Mouse (Mus musculus) heart, embryonic 10.5 days (tissue): ENCODE measurements around the gene Gm45837. TPM values are rescaled to one million over a fixed set of nuclear protein-coding genes. Genes with fewer than 3 reads are reported as not detected.

Experiments
- DNase-seq: peaks from one replicate; pipeline ENCODE4 v3.0.0-alpha.2; 2017; ENCODE audit warnings: low spot score
- H3K27ac ChIP-seq: fragments of 300-500 bp; sonication (generic); 2 replicates; pipeline ENCODE4 v1.5.1; 2016; ENCODE audit warnings: mild to moderate bottlenecking
- H3K27me3 ChIP-seq: fragments of 300-500 bp; sonication (generic); 2 replicates; pipeline ENCODE4 v1.6.1; 2016; ENCODE audit warnings: mild to moderate bottlenecking; ENCODE audit not compliant: poor library complexity, insufficient read depth, severe bottlenecking
- H3K36me3 ChIP-seq: fragments of 300-500 bp; sonication (generic); 2 replicates; pipeline ENCODE4 v1.6.1; 2016; ENCODE audit warnings: mild to moderate bottlenecking, moderate library complexity
- H3K4me1 ChIP-seq: fragments of 300-500 bp; sonication (generic); 2 replicates; pipeline ENCODE4 v1.6.1; 2016; ENCODE audit warnings: mild to moderate bottlenecking
- H3K4me3 ChIP-seq: fragments of 300-500 bp; sonication (generic); 2 replicates; pipeline ENCODE4 v1.5.1; 2016; ENCODE audit warnings: mild to moderate bottlenecking, moderate library complexity
- H3K9me3 ChIP-seq: fragments of 300-500 bp; sonication (generic); 2 replicates; pipeline ENCODE4 v1.6.1; 2016; ENCODE audit warnings: mild to moderate bottlenecking, moderate library complexity
- WGBS: fragments of 180-500 bp; shearing (Covaris S2); methylation state at CpG from one replicate; pipeline ENCODE4 v1.1.7; 2016; 5-methylcytosine and 5-hydroxymethylcytosine counted together
- polyA plus RNA-seq: library from polyadenylated mRNA; unstranded; fragments of >200 nt; fragmentation: Nextera tagmentation; extraction: Ambion mirVana; gene quantifications from 2 replicates; pipeline ENCODE4 v1.2.1, GENCODE M21; 2016

The Gm45837 gene
- polyA plus RNA-seq, 1 experiment from 2014 or later, result not detected

- no peak overlapping the region for H3K27ac ChIP-seq
- peaks cover 74% of the 10 kb centered on the region for H3K27me3 ChIP-seq
- H3K4me1 ChIP-seq, result peaks cover 10% of the 10 kb centered on the region; the same call in 1 of the 2 replicates
- H3K4me3 ChIP-seq, result no peak overlapping the region
- DNase-seq, result no peak
- no peaks in the 10 kb centered on the region for H3K36me3 ChIP-seq
- 39% methylated on average over 3 of the region's 3 CpGs for WGBS
- H3K9me3 ChIP-seq, result no peaks in the 10 kb centered on the region
Measured at GRCm38 (mm10) chr7:101422069-101422468, 11.4 kb downstream of the Gm45837 start.

DNA sequence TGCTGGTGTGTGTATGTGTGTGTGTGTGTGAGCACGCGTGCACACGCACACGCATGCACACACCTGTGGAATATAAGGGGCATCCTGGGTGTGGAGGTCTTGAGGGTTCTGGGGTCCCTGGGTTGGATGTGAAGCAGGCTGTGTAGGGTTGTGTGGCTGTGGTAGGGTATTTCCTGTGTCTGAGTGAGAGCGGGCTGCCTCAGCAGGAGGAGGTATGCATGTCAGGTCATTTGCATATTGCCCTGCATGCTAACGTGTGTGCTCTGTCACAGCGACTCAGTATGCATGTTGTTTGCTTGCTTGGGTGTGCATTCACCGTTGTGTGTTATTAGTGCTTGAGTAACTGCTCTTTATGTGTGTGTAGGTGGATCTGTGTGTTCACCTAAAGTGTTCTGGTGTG lies 12.0 kb downstream of the Gm45837 start:
- Histone ChIP-seq H3K36me3 (no peaks in the 10 kb centered on the region), H3K4me3 (no peak overlapping the region), H3K27ac (no peak overlapping the region), H3K4me1 (peaks cover 10% of the 10 kb centered on the region; the same call in 1 of the 2 replicates), H3K27me3 (peaks cover 69% of the 10 kb centered on the region), H3K9me3 (no peaks in the 10 kb centered on the region)
- 79% methylated on average over 8 of the region's 8 CpGs for WGBS
- no peak for DNase-seq

DNA sequence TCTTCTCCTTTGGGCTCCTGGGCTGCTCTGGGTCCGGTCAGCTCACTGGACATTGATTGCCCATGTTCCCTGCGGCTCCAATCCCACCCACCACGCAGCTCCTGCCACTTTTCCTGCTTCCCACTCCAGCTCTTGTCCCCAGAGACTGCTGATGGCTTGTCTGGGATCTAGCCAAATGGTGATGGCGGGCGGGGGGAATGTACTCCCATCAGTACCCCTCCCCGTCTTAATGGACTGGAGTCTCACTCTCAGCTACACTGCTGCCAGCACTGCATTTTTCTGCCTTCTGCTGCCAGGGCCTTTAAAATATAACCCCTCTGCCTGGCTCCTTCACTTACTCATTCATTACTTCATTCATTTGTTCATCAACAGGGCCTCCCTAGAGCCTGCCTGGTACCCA lies 13.3 kb downstream of the Gm45837 start:
- no peak for DNase-seq
- Histone ChIP-seq H3K9me3 (no peaks in the 10 kb centered on the region), H3K4me1 (peaks cover 11% of the 10 kb centered on the region; the same call in 1 of the 2 replicates), H3K27ac (no peak overlapping the region), H3K36me3 (no peaks in the 10 kb centered on the region), H3K4me3 (no peak overlapping the region), H3K27me3 (peaks cover 55% of the 10 kb centered on the region)
- 67% methylated on average over 6 of the region's 6 CpGs for WGBS

DNA sequence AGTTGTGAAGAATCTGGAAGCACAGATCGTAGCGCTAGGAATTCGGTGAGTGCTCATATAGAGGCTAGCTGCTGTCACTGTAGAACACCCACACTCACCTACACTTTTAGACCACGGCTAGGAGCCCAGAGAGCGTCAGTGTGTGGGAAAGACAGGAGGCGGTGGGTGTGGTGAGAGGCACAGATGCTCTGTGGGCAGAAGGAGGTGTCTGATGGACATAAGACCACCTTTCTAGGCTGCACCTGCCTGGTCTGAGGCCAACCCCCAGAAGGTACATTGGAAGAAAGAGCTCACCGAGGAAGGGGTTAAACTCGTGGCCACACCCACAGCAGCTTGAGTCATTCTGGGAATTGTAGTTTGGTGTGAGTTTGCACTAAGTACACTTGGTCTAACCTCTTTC lies 16.0 kb downstream of the Gm45837 start:
- Histone ChIP-seq H3K27me3 (peaks cover 47% of the 10 kb centered on the region), H3K36me3 (no peaks in the 10 kb centered on the region), H3K4me1 (peaks cover 14% of the 10 kb centered on the region; the same call in 1 of the 2 replicates), H3K27ac (no peak overlapping the region), H3K9me3 (no peaks in the 10 kb centered on the region), H3K4me3 (no peak overlapping the region)
- DNase-seq, result no peak
- whole genome bisulfite sequencing, result 69% methylated on average over 8 of the region's 8 CpGs

DNA sequence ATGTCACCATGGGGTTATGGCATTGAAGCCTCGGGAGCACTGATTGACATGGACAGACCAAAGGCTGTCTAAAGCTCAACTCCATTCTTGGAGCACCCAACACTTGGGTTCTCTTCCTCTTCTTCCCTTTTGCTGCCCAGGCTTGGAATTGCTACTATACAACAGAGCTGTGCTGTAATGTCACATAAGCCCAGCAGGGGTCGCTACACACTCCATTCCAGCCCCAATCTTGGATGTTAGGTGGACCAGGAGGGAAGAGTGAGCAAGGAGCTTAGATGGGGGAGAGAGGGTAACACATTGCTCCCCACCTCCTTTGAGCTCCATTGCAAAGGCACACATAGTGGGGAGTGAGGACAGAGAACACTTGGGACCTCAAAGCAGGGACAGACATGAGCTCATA lies 17.1 kb downstream of the Gm45837 start:
- no peak overlapping the region for H3K27ac ChIP-seq
- peaks cover 50% of the 10 kb centered on the region for H3K27me3 ChIP-seq
- H3K36me3 ChIP-seq, result no peaks in the 10 kb centered on the region
- DNase-seq, result no peak
- H3K4me1 ChIP-seq, result 0 out of 2 replicates have a peak, but pooled peaks cover 10% of the 10 kb centered on the region
- no peak overlapping the region for H3K4me3 ChIP-seq
- no peaks in the 10 kb centered on the region for H3K9me3 ChIP-seq
- WGBS, result 9% methylated on average over 2 of the region's 2 CpGs

DNA sequence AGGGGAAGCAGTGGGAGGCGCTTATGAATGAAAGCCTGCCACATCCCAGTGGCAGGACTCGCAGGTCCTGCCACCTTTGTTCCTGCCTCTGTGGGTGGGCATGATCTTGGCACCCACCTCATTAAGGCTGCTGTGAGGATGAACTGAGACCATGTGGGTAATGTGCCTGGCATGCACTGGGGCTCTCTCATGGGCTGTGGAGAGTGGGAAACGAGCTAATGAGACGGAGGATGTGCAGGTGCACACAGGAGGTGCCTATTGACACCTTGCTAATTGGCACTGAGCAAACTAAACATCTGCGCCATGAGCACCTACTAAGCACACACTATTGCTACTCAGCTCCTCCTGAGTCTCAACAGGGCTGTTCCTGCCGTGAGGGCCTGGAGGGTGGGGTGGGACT lies 24.4 kb downstream of the Gm45837 start:
- H3K4me3 ChIP-seq, result no peak overlapping the region
- no peaks in the 10 kb centered on the region for H3K9me3 ChIP-seq
- DNase-seq, result no peak
- H3K4me1 ChIP-seq, result 0 out of 2 replicates have a peak, but pooled peaks cover 7% of the 10 kb centered on the region
- H3K36me3 ChIP-seq, result no peaks in the 10 kb centered on the region
- H3K27me3 ChIP-seq, result peaks cover 19% of the 10 kb centered on the region
- WGBS, result 59% methylated on average over 6 of the region's 6 CpGs
- H3K27ac ChIP-seq, result no peak overlapping the region

DNA sequence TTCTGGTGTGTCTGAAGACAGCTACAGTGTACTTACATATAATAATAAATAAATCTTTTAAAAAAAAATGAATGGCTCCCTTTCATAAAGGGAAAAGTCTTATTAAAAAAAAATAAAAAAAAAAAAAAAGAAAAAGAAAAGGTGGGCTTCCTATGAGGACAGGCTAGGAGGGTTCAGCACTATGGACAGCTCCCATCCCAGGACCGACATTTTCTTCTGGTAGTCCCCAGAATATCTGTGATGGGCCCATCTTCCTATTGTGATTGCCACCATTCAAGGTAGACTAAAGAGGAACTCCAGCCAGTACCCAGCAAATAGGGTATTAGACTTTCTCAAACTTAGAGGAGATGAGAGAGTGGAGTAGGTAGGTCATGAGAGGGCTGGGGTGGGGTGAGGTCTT lies 27.2 kb downstream of the Gm45837 start:
- peaks cover 19% of the 10 kb centered on the region for H3K27me3 ChIP-seq
- DNase-seq, result no peak
- no peaks in the 10 kb centered on the region for H3K36me3 ChIP-seq
- no peak overlapping the region for H3K27ac ChIP-seq
- H3K4me1 ChIP-seq, result 0 out of 2 replicates have a peak, but pooled peaks cover 10% of the 10 kb centered on the region
- no peak overlapping the region for H3K4me3 ChIP-seq
- WGBS, result 4% methylated on average over 1 of the region's 1 CpGs
- no peaks in the 10 kb centered on the region for H3K9me3 ChIP-seq

DNA sequence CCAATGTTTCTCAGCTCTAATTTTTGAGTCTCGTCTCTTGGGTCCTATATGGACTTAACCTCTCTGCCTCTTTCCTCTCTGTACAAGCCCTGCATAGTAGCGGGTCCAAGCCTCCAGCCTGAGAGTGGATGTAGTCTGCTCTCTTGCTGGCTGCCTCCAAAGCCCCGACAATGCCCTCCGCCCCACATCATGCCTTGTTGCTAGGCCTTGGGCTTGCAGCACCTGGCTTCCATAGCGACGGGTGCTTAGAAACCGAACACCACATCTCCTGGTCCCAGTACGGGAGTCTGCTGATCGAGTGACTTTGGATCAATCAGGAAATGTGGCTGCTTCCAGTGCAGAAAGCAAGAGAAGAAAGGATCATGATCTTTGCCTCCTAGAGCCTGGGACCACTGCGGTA lies 32.4 kb downstream of the Gm45837 start:
- WGBS, result 71% methylated on average over 10 of the region's 10 CpGs
- 0 out of 2 replicates have a peak, but pooled peaks cover 3% of the 10 kb centered on the region for H3K4me1 ChIP-seq
- DNase-seq, result no peak
- no peaks in the 10 kb centered on the region for H3K9me3 ChIP-seq
- no peak overlapping the region for H3K4me3 ChIP-seq
- H3K36me3 ChIP-seq, result no peaks in the 10 kb centered on the region
- H3K27ac ChIP-seq, result no peak overlapping the region
- peaks cover 48% of the 10 kb centered on the region for H3K27me3 ChIP-seq

- Histone ChIP-seq H3K9me3 (no peaks in the 10 kb centered on the region), H3K27me3 (peaks cover 48% of the 10 kb centered on the region), H3K27ac (no peak overlapping the region), H3K4me3 (no peak overlapping the region), H3K4me1 (0 out of 2 replicates have a peak, but pooled peaks cover 3% of the 10 kb centered on the region), H3K36me3 (no peaks in the 10 kb centered on the region)
- WGBS, result 75% methylated on average over 4 of the region's 4 CpGs
- no peak for DNase-seq
Measured at GRCm38 (mm10) chr7:101444211-101444610, 33.5 kb downstream of the Gm45837 start.

DNA sequence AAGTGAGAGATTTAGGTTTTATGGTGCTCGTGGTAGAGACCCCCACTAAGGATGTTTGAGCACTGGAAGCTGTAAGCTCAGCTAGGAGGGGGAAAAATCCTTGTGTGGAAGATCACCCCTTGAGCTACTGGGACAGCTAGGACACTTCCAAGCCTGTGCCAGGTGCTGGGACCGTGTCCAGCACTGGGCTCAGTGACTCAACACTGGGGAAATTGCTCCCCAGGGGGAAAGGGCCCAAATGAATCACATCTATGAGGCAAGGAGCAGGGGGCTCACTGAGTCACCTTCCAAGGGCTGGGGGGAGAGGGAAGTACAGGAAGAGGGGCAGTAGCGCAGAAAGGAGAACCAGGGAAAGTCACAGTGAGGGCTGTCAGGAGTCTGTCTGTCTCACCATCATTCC lies 39.2 kb downstream of the Gm45837 start:
- 41% methylated on average over 3 of the region's 3 CpGs for WGBS
- peaks cover 11% of the 10 kb centered on the region for H3K4me1 ChIP-seq
- no peak overlapping the region for H3K4me3 ChIP-seq
- peaks cover 56% of the 10 kb centered on the region for H3K27me3 ChIP-seq
- H3K27ac ChIP-seq, result no peak overlapping the region
- DNase-seq, result no peak
- H3K36me3 ChIP-seq, result no peaks in the 10 kb centered on the region
- H3K9me3 ChIP-seq, result no peaks in the 10 kb centered on the region

DNA sequence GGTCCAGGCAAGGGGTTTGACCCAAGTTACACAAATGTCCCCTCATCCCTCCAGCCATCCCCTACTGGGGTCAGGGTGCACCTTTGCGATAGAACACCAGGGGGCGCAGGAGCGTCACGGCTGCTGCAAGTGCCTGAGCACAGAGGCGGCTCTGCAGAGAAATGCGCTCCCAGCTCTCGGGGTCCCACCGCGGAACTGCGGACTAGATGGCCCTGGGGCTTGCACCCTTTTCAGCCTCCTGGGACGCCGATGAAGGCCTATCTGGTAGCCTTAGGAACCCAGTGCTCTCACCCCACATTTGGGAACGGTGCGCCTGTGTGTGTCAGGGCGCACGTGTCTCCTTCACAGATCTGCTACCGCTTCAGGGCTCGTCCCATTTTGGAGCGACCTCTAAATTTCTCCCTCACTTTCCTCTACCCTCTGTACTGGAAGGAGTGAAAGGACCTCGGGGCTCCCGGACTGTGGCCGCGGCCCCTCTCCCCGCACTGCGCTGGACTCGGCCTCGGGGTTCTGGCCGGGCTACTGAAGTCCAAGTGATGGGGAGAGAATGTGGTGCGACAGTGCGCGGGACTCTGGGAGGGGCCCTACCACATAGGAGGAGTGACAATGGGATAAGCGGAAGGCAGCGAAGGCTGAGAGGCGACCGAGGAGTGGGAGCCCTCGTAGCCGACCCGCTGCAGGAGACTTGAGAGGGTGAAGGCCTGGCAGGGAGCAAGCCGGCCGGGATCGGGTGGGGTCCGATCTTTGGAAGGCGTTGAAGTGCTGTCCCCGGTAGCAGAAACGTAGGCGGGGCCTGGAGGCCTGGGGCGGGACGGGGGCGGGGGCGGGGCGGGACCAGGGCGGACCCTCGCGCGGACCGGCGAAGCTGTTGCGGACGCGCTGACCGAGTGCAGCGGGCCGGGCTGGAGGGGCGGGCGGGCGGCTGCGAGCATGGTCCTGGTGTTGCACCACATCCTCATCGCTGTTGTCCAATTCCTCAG lies 40.0 kb downstream of the Gm45837 start:
- Histone ChIP-seq H3K9me3 (no peaks in the 10 kb centered on the region), H3K4me3 (peak overlapping the region; percentile 69), H3K27ac (peak overlapping the region; percentile 13; the same call in 1 of the 2 replicates), H3K27me3 (peaks cover 55% of the 10 kb centered on the region), H3K36me3 (no peaks in the 10 kb centered on the region), H3K4me1 (peaks cover 11% of the 10 kb centered on the region)
- peak; percentile 94 for DNase-seq
- WGBS, result under 1% methylated on average over 64 of the region's 68 CpGs

GRCm38 (mm10) chr7:101452669-101453068 lies 42.0 kb downstream of the Gm45837 start:
- H3K27ac ChIP-seq, result no peak overlapping the region
- no peaks in the 10 kb centered on the region for H3K36me3 ChIP-seq
- H3K27me3 ChIP-seq, result peaks cover 68% of the 10 kb centered on the region
- peaks cover 14% of the 10 kb centered on the region for H3K4me1 ChIP-seq
- 85% methylated on average over 3 of the region's 3 CpGs for WGBS
- DNase-seq, result no peak
- no peaks in the 10 kb centered on the region for H3K9me3 ChIP-seq
- no peak overlapping the region for H3K4me3 ChIP-seq

DNA sequence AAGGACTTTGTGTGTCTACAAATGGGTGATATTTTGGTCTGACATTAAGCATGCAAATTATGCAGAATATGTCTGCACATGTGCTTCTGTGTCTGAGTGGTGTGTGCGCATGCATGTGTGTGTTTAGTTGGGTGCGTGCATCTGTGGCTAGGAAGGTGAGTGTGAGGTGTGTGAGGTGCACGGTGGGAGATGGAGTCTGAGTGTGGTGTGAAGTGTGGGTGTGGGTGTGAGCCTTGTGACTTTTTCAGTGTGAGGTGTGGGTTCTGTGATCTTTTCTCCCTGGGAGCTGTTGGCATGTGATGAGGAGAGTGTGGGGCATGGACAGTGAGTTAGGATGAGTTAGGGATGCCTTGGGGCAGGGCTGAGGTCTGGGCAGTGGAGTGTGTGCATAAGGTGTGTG lies 42.6 kb downstream of the Gm45837 start:
- DNase-seq, result no peak
- H3K4me3 ChIP-seq, result no peak overlapping the region
- no peak overlapping the region for H3K27ac ChIP-seq
- no peaks in the 10 kb centered on the region for H3K9me3 ChIP-seq
- no peaks in the 10 kb centered on the region for H3K36me3 ChIP-seq
- WGBS, result 90% methylated on average over 3 of the region's 3 CpGs
- peaks cover 15% of the 10 kb centered on the region for H3K4me1 ChIP-seq
- H3K27me3 ChIP-seq, result peaks cover 72% of the 10 kb centered on the region
